Mouse (Mus musculus) ES-Bruce4 (cell line): ENCODE measurements around the gene Ccl1. TPM values are rescaled to one million over a fixed set of nuclear protein-coding genes. Genes with fewer than 3 reads are reported as not detected.

ENCODE experiments used
- H3K27ac ChIP-seq: 2 replicates; pipeline ENCODE4 v1.5.1; 2012; ENCODE audit warnings: low read length, inconsistent platforms; ENCODE audit not compliant: insufficient read depth
- H3K27me3 ChIP-seq: 2 replicates; pipeline ENCODE4 v1.6.1; 2012; ENCODE audit warnings: mild to moderate bottlenecking, low read length, inconsistent platforms; ENCODE audit not compliant: control insufficient read depth, poor library complexity, insufficient read depth, severe bottlenecking
- H3K36me3 ChIP-seq: 2 replicates; pipeline ENCODE4 v1.6.1; 2012; ENCODE audit warnings: inconsistent platforms, mild to moderate bottlenecking, low read length, moderate library complexity; ENCODE audit not compliant: control insufficient read depth, poor library complexity, insufficient read depth, severe bottlenecking
- H3K4me1 ChIP-seq: one replicate; pipeline ENCODE4 v1.8.1; 2011; ENCODE audit warnings: low read length; ENCODE audit not compliant: control insufficient read depth, insufficient read depth
- H3K4me3 ChIP-seq: 2 replicates; pipeline ENCODE4 v1.5.1; 2011; ENCODE audit warnings: low read depth, mild to moderate bottlenecking, low read length
- H3K9ac ChIP-seq: 2 replicates; pipeline ENCODE4 v1.6.1; 2012; ENCODE audit warnings: low read depth, mild to moderate bottlenecking, inconsistent platforms; ENCODE audit not compliant: poor library complexity, severe bottlenecking
- H3K9me3 ChIP-seq: replicated peaks from 2 replicates; pipeline ENCODE4 v1.6.1; 2012; ENCODE audit warnings: mild to moderate bottlenecking, low read length, inconsistent platforms; ENCODE audit not compliant: control insufficient read depth, poor library complexity, insufficient read depth, severe bottlenecking
- CTCF ChIP-seq: IDR thresholded peaks from one replicate; pipeline ENCODE4 v1.8.1; 2011; ENCODE audit warnings: low read depth, low read length
- EP300 ChIP-seq: IDR thresholded peaks from 2 replicates; pipeline ENCODE4 v1.6.1; 2011; ENCODE audit warnings: low read depth, low read length; ENCODE audit not compliant: insufficient read depth
- POLR2A ChIP-seq: IDR thresholded peaks from one replicate; pipeline ENCODE4 v1.8.1; 2011; ENCODE audit warnings: low read length; ENCODE audit not compliant: insufficient read depth
- polyA plus RNA-seq: library from polyadenylated mRNA; stranded (reverse); fragments of >200 nt; gene quantifications from 2 replicates; pipeline ENCODE4 v1.2.4, GENCODE M21; 2011; ENCODE audit warnings: low read depth; ENCODE audit not compliant: missing spikeins, insufficient read depth, insufficient read length

Ccl1 gene
- polyA plus RNA-seq, 1 experiment: not detected

- Histone ChIP-seq H3K4me3 (no peak overlapping the region), H3K36me3 (no peaks in the 10 kb centered on the region), H3K4me1 (no peaks in the 10 kb centered on the region), H3K9me3 (no peaks in the 10 kb centered on the region), H3K27ac (no peak overlapping the region), H3K9ac (no peak overlapping the region), H3K27me3 (no peaks in the 10 kb centered on the region)
- TF ChIP-seq CTCF (no peak), POLR2A (no peak), EP300 (no peak)
These were observed 5.0 kb upstream of the Ccl1 start for GRCm38 (mm10) chr11:82310336-82311045.

GRCm38 (mm10) chr11:82297895-82298294 is 7.6 kb downstream of the Ccl1 start:
- Histone ChIP-seq H3K4me1 (no peaks in the 10 kb centered on the region), H3K4me3 (no peak overlapping the region), H3K9ac (no peak overlapping the region), H3K27ac (no peak overlapping the region), H3K27me3 (no peaks in the 10 kb centered on the region), H3K9me3 (no peaks in the 10 kb centered on the region), H3K36me3 (no peaks in the 10 kb centered on the region)
- TF ChIP-seq CTCF: no peak

- H3K36me3 ChIP-seq: no peaks in the 10 kb centered on the region
- no peak overlapping the region for H3K4me3 ChIP-seq
- TF ChIP-seq EP300 (no peak), POLR2A (no peak), CTCF (no peak)
- H3K9ac ChIP-seq: no peak overlapping the region
- H3K4me1 ChIP-seq: no peaks in the 10 kb centered on the region
- H3K9me3 ChIP-seq: peaks cover 3% of the 10 kb centered on the region; the same call in 1 of the 2 replicates
- no peaks in the 10 kb centered on the region for H3K27me3 ChIP-seq
- H3K27ac ChIP-seq: no peak overlapping the region
These were observed 14.6 kb downstream of the Ccl1 start for GRCm38 (mm10) chr11:82290841-82291240.

GRCm38 (mm10) chr11:82274149-82274812 is 31.2 kb downstream of the Ccl1 start:
- Histone ChIP-seq H3K4me3 (no peak overlapping the region), H3K27ac (no peak overlapping the region), H3K27me3 (no peaks in the 10 kb centered on the region), H3K36me3 (no peaks in the 10 kb centered on the region), H3K9me3 (no peaks in the 10 kb centered on the region), H3K9ac (no peak overlapping the region), H3K4me1 (no peaks in the 10 kb centered on the region)
- TF ChIP-seq EP300: no peak

- no peak overlapping the region for H3K4me3 ChIP-seq
- no peaks in the 10 kb centered on the region for H3K4me1 ChIP-seq
- no peak overlapping the region for H3K27ac ChIP-seq
- no peak overlapping the region for H3K9ac ChIP-seq
- H3K36me3 ChIP-seq: no peaks in the 10 kb centered on the region
- H3K27me3 ChIP-seq: no peaks in the 10 kb centered on the region
- no peaks in the 10 kb centered on the region for H3K9me3 ChIP-seq
- TF ChIP-seq POLR2A (no peak), EP300 (no peak), CTCF (no peak)
These were observed 46.4 kb downstream of the Ccl1 start for GRCm38 (mm10) chr11:82259131-82259530.

- Histone ChIP-seq H3K27me3 (no peaks in the 10 kb centered on the region), H3K9me3 (no peaks in the 10 kb centered on the region), H3K9ac (no peak overlapping the region), H3K36me3 (no peaks in the 10 kb centered on the region), H3K4me1 (peaks cover 2% of the 10 kb centered on the region), H3K4me3 (no peak overlapping the region), H3K27ac (no peak overlapping the region)
- no peak for TF ChIP-seq EP300
- TF ChIP-seq CTCF: peak; percentile 28
These were observed 49.9 kb downstream of the Ccl1 start for GRCm38 (mm10) chr11:82255601-82256000.
